Mouse (Mus musculus) embryonic facial prominence, embryonic 11.5 days (tissue): ENCODE measurements around the gene Gm9745. TPM values are rescaled to one million over a fixed set of nuclear protein-coding genes. Genes with fewer than 3 reads are reported as not detected.

Experiments
- microRNA-seq: library from miRNA; unstranded; fragments of <30 nt; microRNA quantifications from one replicate; pipeline ENCODE4, GENCODE M21; 2016; ENCODE audit warnings: borderline number of aligned reads
- polyA plus RNA-seq: library from polyadenylated mRNA; unstranded; fragments of >200 nt; fragmentation: Nextera tagmentation; extraction: Ambion mirVana; gene quantifications from 2 replicates; pipeline ENCODE4 v1.2.1, GENCODE M21; 2014

Gm9745 gene
- polyA plus RNA-seq, 1 experiment from 2014 or later, result not detected

Small RNAs within 50 kb of the gene (microRNA-seq; reads per million reads assigned to microRNA genes)
- gene Gm22750, result not detected

Other genes with a start within 250 kb of the Gm9745 start
- 33.7 and 35.6 TPM in 2 replicates for gene Wdr37, start 76.3 kb downstream of the Gm9745 start, polyA plus RNA-seq
- 111 and 125 TPM in 2 replicates for gene Idi1, start 62.7 kb downstream of the Gm9745 start, polyA plus RNA-seq
- gene Idi2, start 4.6 kb upstream of the Gm9745 start, polyA plus RNA-seq, result not detected in 2 replicates
- 108 and 113 TPM in 2 replicates for gene Gtpbp4, start 47.9 kb upstream of the Gm9745 start, polyA plus RNA-seq
- 36.9 and 38.4 TPM in 2 replicates for gene Larp4b, start 145.7 kb upstream of the Gm9745 start, polyA plus RNA-seq